Mouse (Mus musculus) E14TG2a.4 (cell line): ENCODE data around the gene Rpn2.

ENCODE experiments used
- CTCF ChIP-seq: conservative IDR thresholded peaks from 2 replicates; pipeline ENCODE4 v1.5.1; 2014; ENCODE audit warnings: low read length
- NANOG ChIP-seq: IDR thresholded peaks from 2 replicates; pipeline ENCODE4 v1.6.1; 2014; ENCODE audit warnings: borderline replicate concordance, low read length, mixed read lengths
- POU5F1 ChIP-seq: IDR thresholded peaks from 2 replicates; pipeline ENCODE4 v1.6.1; 2014; ENCODE audit warnings: low read length, borderline replicate concordance

DNA sequence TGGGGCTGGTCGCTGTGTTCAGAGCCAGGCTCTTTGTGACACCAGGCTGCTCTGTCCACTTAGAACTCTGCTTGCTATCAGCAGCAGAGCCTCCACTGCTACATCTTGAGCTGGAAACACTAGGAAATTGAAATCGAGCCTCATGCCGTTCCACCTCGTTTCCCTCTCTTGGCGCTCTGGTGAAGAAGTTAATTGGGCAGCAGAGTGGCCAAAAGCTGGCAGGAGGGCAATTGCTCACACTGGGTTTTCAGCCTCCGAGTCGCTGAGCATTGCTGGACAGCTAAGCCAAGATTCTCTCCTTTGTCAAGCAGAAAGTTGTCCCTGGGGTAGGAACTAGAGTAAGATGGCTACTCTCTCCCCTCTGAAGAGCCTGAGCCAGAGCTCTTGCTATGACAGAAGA is 35.5 kb downstream of the Rpn2 start:
- TF ChIP-seq CTCF (no peak), POU5F1 (no peak), NANOG (no peak)
